Mouse (Mus musculus) megakaryocyte-erythroid progenitor cell, adult 5 weeks (primary cell): ENCODE measurements around the gene Actr8. TPM values are rescaled to one million over a fixed set of nuclear protein-coding genes. Genes with fewer than 3 reads are reported as not detected.

Experiments
- polyA plus RNA-seq: library from polyadenylated mRNA; stranded (reverse); fragments of >175 nt; gene quantifications from 2 replicates; pipeline ENCODE4 v1.2.3, GENCODE M21; 2012

The Actr8 gene
- 41.1 and 51.0 TPM in 2 replicates for polyA plus RNA-seq

GRCm38 (mm10) chr14:29978254-29979204 lies at the start of gene Actr8:
Gene Actr8 (plus strand): TSS chr14:29978337.

DNA sequence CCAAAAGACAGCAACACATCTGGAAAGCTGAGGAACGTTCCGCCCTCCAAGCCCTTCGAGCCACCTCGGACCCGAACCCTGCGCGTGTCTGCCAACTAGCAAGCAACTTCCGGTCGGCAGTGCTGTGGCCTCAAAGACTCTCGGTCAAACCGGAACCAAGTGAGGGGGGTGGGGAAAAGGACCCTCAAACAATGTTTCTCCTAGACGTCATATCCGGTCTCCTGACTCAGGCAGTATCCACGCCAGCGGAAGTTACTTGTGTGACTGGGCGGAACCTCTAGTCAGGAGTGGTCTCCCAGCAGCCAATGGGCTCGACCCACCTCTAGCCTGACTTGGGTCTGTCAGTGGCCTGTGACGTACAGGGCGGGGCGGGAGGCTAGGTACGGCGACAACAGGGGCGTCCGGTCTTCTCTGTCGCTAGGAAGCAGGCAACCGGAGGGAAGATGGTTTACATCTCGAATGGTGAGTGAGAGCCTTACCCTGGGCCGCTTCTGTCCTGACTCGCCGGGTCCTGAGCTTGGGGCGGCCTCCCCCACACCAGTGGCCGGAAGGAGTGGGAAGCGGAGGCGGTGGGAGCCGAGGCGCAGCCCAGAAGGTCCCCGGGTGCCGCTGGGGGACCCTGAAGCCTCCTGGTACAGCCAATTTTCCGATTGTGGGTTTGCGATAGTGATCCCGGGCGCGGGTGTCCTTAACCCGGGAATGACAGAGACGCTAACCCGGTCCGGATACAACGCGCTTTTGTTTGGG lies 9.9 kb upstream of the Actr8 start, which contains the start of gene Selenok:
TSS of gene Selenok (plus strand) at position 234 of the 747 bp plus-strand sequence.

DNA sequence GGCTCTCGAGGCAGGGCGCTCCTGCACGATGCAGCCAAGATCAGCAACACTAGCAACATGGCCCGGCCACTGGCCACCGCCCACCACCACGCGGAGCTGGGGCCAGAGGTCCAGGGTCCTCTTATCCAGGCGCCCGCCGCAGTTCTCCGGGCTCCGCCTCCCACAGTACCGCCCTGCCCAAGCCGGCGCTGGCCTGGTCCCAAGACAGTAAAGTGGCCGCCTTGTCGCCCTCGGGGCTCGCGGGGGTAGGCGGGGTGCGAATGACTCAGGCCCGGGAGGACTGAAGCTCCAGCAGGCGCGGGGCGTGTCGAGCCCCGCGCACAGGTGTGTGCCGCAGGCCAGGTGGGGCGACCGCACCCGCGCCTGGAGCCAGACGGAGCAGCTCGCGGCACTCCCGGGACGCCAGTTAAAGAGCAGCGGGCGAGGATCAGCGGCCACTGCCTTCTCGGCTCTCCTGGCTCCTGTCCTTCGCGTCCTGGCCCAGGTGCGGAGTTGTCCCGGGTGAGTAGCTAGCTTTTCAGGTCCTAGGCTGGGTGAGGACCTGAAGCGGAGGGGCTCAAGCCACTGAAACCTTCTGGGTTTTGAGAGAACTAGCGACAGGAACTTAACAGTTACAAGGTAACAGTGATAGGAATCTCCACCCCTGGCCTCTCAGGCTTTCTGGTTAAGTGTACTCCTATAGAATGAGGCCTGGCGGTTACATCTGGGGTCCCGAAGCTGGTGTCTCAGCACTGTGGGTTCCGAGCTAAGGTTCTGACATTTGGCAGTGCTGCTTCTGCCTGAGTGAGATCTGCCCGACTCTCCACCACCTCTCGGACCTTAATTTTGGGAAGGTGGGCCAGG lies 30.8 kb downstream of the Actr8 start, which contains the start of the genes Il17rb and Chdh:
TSS of gene Il17rb (minus strand) at position 164 of the 843 bp plus-strand sequence.
TSS of gene Chdh (plus strand) at position 291 of the 843 bp plus-strand sequence.

Other genes with a start within 250 kb of the Actr8 start
- gene Selenok, start 10.0 kb upstream of the Actr8 start, polyA plus RNA-seq, result 11.8 and 14.4 TPM in 2 replicates
- 0.99 and 1.1 TPM in 2 replicates for gene Il17rb, start 30.6 kb downstream of the Actr8 start, polyA plus RNA-seq
- 16.4 and 27.7 TPM in 2 replicates for gene Chdh, start 30.7 kb downstream of the Actr8 start, polyA plus RNA-seq